Mouse (Mus musculus): ENCODE data around the gene Hspa5.

GRCm38 (mm10) chr2:34804172-34804571 is 32.4 kb downstream of the Hspa5 start:
- TF ChIP-seq EP300 (IDR thresholded peaks at IDR 0.05; ENCODE audit: insufficient read depth, low read depth, low read length) (no peak), CTCF (IDR thresholded peaks at IDR 0.05; ENCODE audit: low read depth, low read length) (no peak), POLR2A (IDR thresholded peaks at IDR 0.05; ENCODE audit: insufficient read depth, low read length) (no peak)
